Mouse (Mus musculus) ES-E14 (cell line): Measurements from ENCODE around the gene Atp2c2.

Experiments used
- ZC3H11A ChIP-seq: IDR thresholded peaks from 2 replicates; pipeline ENCODE4 v1.6.1; 2012; ENCODE audit warnings: low read depth, mild to moderate bottlenecking, inconsistent platforms, low read length, borderline replicate concordance
- ZNF384 ChIP-seq: IDR thresholded peaks from 2 replicates; pipeline ENCODE4 v1.6.1; 2012; ENCODE audit warnings: low read depth, low read length, inconsistent platforms

GRCm38 (mm10) chr8:119713421-119713820, 13.6 kb downstream of the Atp2c2 start:
- TF ChIP-seq ZNF384 (no peak), ZC3H11A (no peak)
